Mouse (Mus musculus) splenic B cell, adult 2 months (primary cell): ENCODE data around the gene Ryr2.

ENCODE experiments used
- DNase-seq: peaks from one replicate; pipeline ENCODE4 v3.0.0-alpha.2; 2011; ENCODE audit warnings: low read depth, low spot score
- H3K27me3 ChIP-seq: 2 replicates; pipeline ENCODE4 v1.6.1; 2012; ENCODE audit warnings: mild to moderate bottlenecking, low read length, moderate library complexity, mixed read lengths; ENCODE audit not compliant: control insufficient read depth, poor library complexity, insufficient read depth, severe bottlenecking
- H3K36me3 ChIP-seq: 2 replicates; pipeline ENCODE4 v1.6.1; 2012; ENCODE audit warnings: mild to moderate bottlenecking, low read length, moderate library complexity, mixed read lengths; ENCODE audit not compliant: control insufficient read depth, poor library complexity, insufficient read depth, severe bottlenecking

The Ryr2 gene

GRCm38 (mm10) chr13:11879037-11879436 lies 227.7 kb downstream of the Ryr2 start:
- DNase-seq = no peak
- Histone ChIP-seq H3K27me3 (no peaks in the 10 kb centered on the region), H3K36me3 (no peaks in the 10 kb centered on the region)

GRCm38 (mm10) chr13:11874852-11875251 lies 231.9 kb downstream of the Ryr2 start:
- Histone ChIP-seq H3K36me3 (no peaks in the 10 kb centered on the region), H3K27me3 (no peaks in the 10 kb centered on the region; the same call in 1 of the 2 replicates)
- no peak for DNase-seq

- no peak for DNase-seq
- no peaks in the 10 kb centered on the region; the same call in 1 of the 2 replicates for H3K27me3 ChIP-seq
- no peaks in the 10 kb centered on the region for H3K36me3 ChIP-seq
These were observed 236.8 kb downstream of the Ryr2 start for GRCm38 (mm10) chr13:11869971-11870370.

GRCm38 (mm10) chr13:11869486-11869885 lies 237.3 kb downstream of the Ryr2 start:
- DNase-seq = no peak
- Histone ChIP-seq H3K27me3 (no peaks in the 10 kb centered on the region; the same call in 1 of the 2 replicates), H3K36me3 (no peaks in the 10 kb centered on the region)

- no peaks in the 10 kb centered on the region for H3K36me3 ChIP-seq
- no peak for DNase-seq
- H3K27me3 ChIP-seq = no peaks in the 10 kb centered on the region; the same call in 1 of the 2 replicates
These were observed 237.8 kb downstream of the Ryr2 start for GRCm38 (mm10) chr13:11868979-11869378.

GRCm38 (mm10) chr13:11868056-11868455 lies 238.7 kb downstream of the Ryr2 start:
- H3K36me3 ChIP-seq = no peaks in the 10 kb centered on the region
- H3K27me3 ChIP-seq = no peaks in the 10 kb centered on the region; the same call in 1 of the 2 replicates
- DNase-seq = no peak

- Histone ChIP-seq H3K36me3 (no peaks in the 10 kb centered on the region), H3K27me3 (no peaks in the 10 kb centered on the region)
- no peak for DNase-seq
These were observed 241.5 kb downstream of the Ryr2 start for GRCm38 (mm10) chr13:11865261-11865660.

GRCm38 (mm10) chr13:11851691-11852090 lies 255.1 kb downstream of the Ryr2 start:
- DNase-seq = no peak
- H3K27me3 ChIP-seq = no peaks in the 10 kb centered on the region
- no peaks in the 10 kb centered on the region for H3K36me3 ChIP-seq

GRCm38 (mm10) chr13:11843889-11844288 lies 262.9 kb downstream of the Ryr2 start:
- no peaks in the 10 kb centered on the region for H3K27me3 ChIP-seq

GRCm38 (mm10) chr13:11837870-11838269 lies 268.9 kb downstream of the Ryr2 start:
- no peak for DNase-seq
- Histone ChIP-seq H3K27me3 (no peaks in the 10 kb centered on the region), H3K36me3 (no peaks in the 10 kb centered on the region)

More at GRCm38 (mm10) chr13:11843889-11844288, 262.9 kb downstream of the Ryr2 start:
- H3K36me3 ChIP-seq = no peaks in the 10 kb centered on the region
- no peak for DNase-seq

- Histone ChIP-seq H3K27me3 (no peaks in the 10 kb centered on the region), H3K36me3 (no peaks in the 10 kb centered on the region)
- DNase-seq = no peak
These were observed 269.6 kb downstream of the Ryr2 start for GRCm38 (mm10) chr13:11837152-11837551.

GRCm38 (mm10) chr13:11836304-11837078 lies 270.3 kb downstream of the Ryr2 start:
- DNase-seq = no peak
- no peaks in the 10 kb centered on the region for H3K36me3 ChIP-seq
- no peaks in the 10 kb centered on the region for H3K27me3 ChIP-seq

- Histone ChIP-seq H3K36me3 (no peaks in the 10 kb centered on the region), H3K27me3 (no peaks in the 10 kb centered on the region)
- DNase-seq = no peak
These were observed 275.5 kb downstream of the Ryr2 start for GRCm38 (mm10) chr13:11831210-11831609.

GRCm38 (mm10) chr13:11825563-11826226 lies 281.1 kb downstream of the Ryr2 start:
- peak; percentile 8 for DNase-seq
- H3K36me3 ChIP-seq = no peaks in the 10 kb centered on the region
- H3K27me3 ChIP-seq = no peaks in the 10 kb centered on the region

- no peaks in the 10 kb centered on the region for H3K27me3 ChIP-seq
- no peak for DNase-seq
- no peaks in the 10 kb centered on the region for H3K36me3 ChIP-seq
These were observed 288.0 kb downstream of the Ryr2 start for GRCm38 (mm10) chr13:11818723-11819122.
